Mouse (Mus musculus): ENCODE results near the gene Chd8. TPM values are rescaled to one million over a fixed set of nuclear protein-coding genes. Genes with fewer than 3 reads are reported as not detected.

The Chd8 gene
- 33.0 and 40.8 TPM in 2 replicates for polyA plus RNA-seq (2012; rRNA removed)

GRCm38 (mm10) chr14:52257484-52258213 lies at the start of gene Chd8:
TSS of gene Chd8 (minus strand) at chr14:52257780.

DNA sequence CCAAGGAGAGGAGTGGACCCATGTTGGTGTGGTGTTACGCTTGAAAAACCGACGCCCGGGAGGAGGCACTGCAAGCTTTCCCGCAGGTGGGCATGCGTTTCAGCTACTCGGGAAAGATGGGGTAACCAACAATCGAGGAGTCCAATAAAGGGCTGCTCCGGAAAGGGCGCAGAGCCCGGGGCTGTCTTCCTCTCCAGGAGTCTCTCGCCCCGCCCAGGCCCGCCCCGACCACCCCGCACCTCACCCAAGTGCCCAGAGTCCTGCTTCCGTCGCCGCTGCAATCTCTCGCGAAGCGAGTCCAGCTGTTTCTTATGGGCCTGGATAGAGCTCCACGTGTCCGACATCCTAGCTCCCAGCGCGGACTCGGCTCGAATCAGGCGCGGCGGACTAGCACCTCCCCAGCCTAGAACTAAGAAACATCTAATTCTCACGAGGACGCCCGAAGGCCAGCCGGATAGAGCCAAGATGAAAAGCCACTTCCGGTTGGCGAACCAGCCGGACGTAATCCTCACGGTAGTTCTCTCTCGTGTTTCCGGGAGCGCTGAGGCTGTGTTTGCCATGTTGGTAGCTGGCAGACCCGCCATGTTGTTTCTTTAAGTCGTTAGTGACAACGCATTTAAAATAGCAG lies 47.2 kb upstream of the Chd8 start, which contains the start of gene Mettl3:
TSS of gene Mettl3 (minus strand) at position 485 of the 628 bp plus-strand sequence.

DNA sequence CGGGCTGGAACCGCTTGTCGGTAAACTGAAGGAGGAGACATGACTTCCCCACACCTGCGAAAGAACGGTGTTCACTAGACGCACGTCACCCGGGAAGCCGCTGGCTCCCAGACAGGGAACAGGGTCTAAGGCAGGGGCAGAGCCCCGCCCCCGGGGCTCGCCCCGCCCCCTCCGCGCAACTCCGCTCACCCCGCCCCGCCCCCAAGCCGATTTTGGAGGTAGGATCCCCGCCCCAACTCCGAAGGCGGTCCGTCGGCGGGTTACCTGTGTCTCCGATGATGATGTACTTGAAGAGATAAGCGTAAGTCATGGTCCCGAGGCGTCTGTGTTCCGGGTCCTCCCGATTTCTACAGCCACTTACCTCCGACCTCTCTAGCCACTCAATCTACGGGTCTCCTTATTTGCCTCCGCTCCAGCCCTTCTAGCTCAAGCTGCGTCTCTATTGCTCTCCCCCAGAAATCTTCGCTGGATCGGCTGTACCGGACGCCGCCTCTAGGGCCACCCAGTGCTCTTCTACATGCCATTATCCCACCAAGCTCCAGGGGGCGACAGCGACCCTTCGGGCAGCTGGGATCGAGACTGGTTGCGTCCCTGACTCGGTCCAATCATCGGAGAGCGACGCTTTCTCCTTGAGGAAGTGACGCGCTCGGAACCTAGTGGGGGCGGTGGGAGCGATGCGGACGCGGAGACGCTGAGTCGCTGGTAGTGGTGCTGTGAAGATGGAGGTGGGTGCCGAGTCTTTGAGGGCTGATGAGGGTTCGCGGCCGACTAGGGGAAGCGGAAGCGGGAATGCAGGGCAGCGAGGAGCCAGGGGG lies 21.6 kb upstream of the Chd8 start, which contains the start of the genes Tox4 and Rab2b:
TSS of gene Tox4 (plus strand) at position 215 of the 815 bp plus-strand sequence.
TSS of gene Rab2b (minus strand) at position 614 of the 815 bp plus-strand sequence.

GRCm38 (mm10) chr14:52197156-52197878 lies 60.3 kb downstream of the Chd8 start, which contains the start of gene Supt16:
TSS of gene Supt16 (minus strand) at chr14:52197416.

Other genes with a start within 250 kb of the Chd8 start
- gene Tmem253, start 242.1 kb downstream of the Chd8 start, polyA plus RNA-seq (2012; rRNA removed), result 0.50 and 0.54 TPM in 2 replicates
- gene Zfp219, start 237.0 kb downstream of the Chd8 start, polyA plus RNA-seq (2012; rRNA removed), result 148 and 152 TPM in 2 replicates
- gene Olfr221, start 215.3 kb downstream of the Chd8 start, polyA plus RNA-seq (2012; rRNA removed), result not detected in 2 replicates
- 53.7 and 58.5 TPM in 2 replicates for gene Hnrnpc, start 153.8 kb downstream of the Chd8 start, polyA plus RNA-seq (2012; rRNA removed)
- 0.89 and 1.6 TPM in 2 replicates for gene Rpgrip1, start 147.1 kb downstream of the Chd8 start, polyA plus RNA-seq (2012; rRNA removed)
- gene Supt16, start 60.4 kb downstream of the Chd8 start, polyA plus RNA-seq (2012; rRNA removed), result 6.7 and 7.7 TPM in 2 replicates
- 27.3 and 44.7 TPM in 2 replicates for gene Tox4, start 21.4 kb upstream of the Chd8 start, polyA plus RNA-seq (2012; rRNA removed)
- gene Rab2b, start 21.8 kb upstream of the Chd8 start, polyA plus RNA-seq (2012; rRNA removed), result 11.0 and 13.3 TPM in 2 replicates
- gene Mettl3, start 47.3 kb upstream of the Chd8 start, polyA plus RNA-seq (2012; rRNA removed), result 24.8 and 31.2 TPM in 2 replicates
- gene Sall2, start 71.0 kb upstream of the Chd8 start, polyA plus RNA-seq (2012; rRNA removed), result 16.8 and 19.3 TPM in 2 replicates
- gene Olfr1513, start 98.6 kb upstream of the Chd8 start, polyA plus RNA-seq (2012; rRNA removed), result not detected in 2 replicates
- gene Olfr1512, start 121.4 kb upstream of the Chd8 start, polyA plus RNA-seq (2012; rRNA removed), result not detected in 2 replicates
- not detected in 2 replicates for gene Olfr1511, start 139.6 kb upstream of the Chd8 start, polyA plus RNA-seq (2012; rRNA removed)
- gene Olfr1510, start 156.6 kb upstream of the Chd8 start, polyA plus RNA-seq (2012; rRNA removed), result not detected in 2 replicates
- not detected in 2 replicates for gene Olfr1509, start 185.2 kb upstream of the Chd8 start, polyA plus RNA-seq (2012; rRNA removed)
- gene Olfr1508, start 209.7 kb upstream of the Chd8 start, polyA plus RNA-seq (2012; rRNA removed), result 0.02 TPM in 1 of 2 replicates, not detected in the other
- gene Olfr1507, start 238.0 kb upstream of the Chd8 start, polyA plus RNA-seq (2012; rRNA removed), result 0.14 TPM in 1 of 2 replicates, not detected in the other

Measured in ovary, adult 2 months (tissue).